Mouse (Mus musculus): Measurements from ENCODE around the gene Gm27029.
"Not testable (repeated sequence)": the region's sequence is repeated elsewhere in the genome, so short reads cannot be mapped to it uniquely, and the experiment has no call there.

Gene Gm27029

GRCm38 (mm10) chr11:101457631-101458030 is 33.0 kb upstream of the Gm27029 start:
- DNase-seq (ENCODE audit: extremely low read depth, insufficient read length, low spot score), result no peak

- no peak for DNase-seq (ENCODE audit: extremely low read depth, insufficient read length, low spot score)
Observed at GRCm38 (mm10) chr11:101455627-101456026, 31.0 kb upstream of the Gm27029 start.

- DNase-seq (ENCODE audit: extremely low read depth, insufficient read length, low spot score), result no peak
Observed at GRCm38 (mm10) chr11:101454702-101455101, 30.1 kb upstream of the Gm27029 start.

GRCm38 (mm10) chr11:101452093-101452774 is 27.6 kb upstream of the Gm27029 start:
- no peak for DNase-seq (ENCODE audit: extremely low read depth, insufficient read length, low spot score)

GRCm38 (mm10) chr11:101451536-101451935 is 26.9 kb upstream of the Gm27029 start:
- DNase-seq (ENCODE audit: extremely low read depth, insufficient read length, low spot score), result no peak

- no peak for DNase-seq (ENCODE audit: extremely low read depth, insufficient read length, low spot score)
Observed at GRCm38 (mm10) chr11:101450394-101450793, 25.8 kb upstream of the Gm27029 start.

GRCm38 (mm10) chr11:101449596-101449995 is 25.0 kb upstream of the Gm27029 start:
- not testable (repeated sequence) for DNase-seq (ENCODE audit: extremely low read depth, insufficient read length, low spot score)

GRCm38 (mm10) chr11:101448899-101449298 is 24.3 kb upstream of the Gm27029 start:
- DNase-seq (ENCODE audit: extremely low read depth, insufficient read length, low spot score), result peak; percentile 47

GRCm38 (mm10) chr11:101448274-101448746 is 23.7 kb upstream of the Gm27029 start, which contains the start of gene Ifi35:
Ifi35 (plus strand) TSS chr11:101448407.
- DNase-seq (ENCODE audit: extremely low read depth, insufficient read length, low spot score), result peak; percentile 77

GRCm38 (mm10) chr11:101447786-101448185 is 23.2 kb upstream of the Gm27029 start:
- no peak for DNase-seq (ENCODE audit: extremely low read depth, insufficient read length, low spot score)

- not testable (repeated sequence) for DNase-seq (ENCODE audit: extremely low read depth, insufficient read length, low spot score)
Observed at GRCm38 (mm10) chr11:101446860-101447259, 22.3 kb upstream of the Gm27029 start.

- no peak for DNase-seq (ENCODE audit: extremely low read depth, insufficient read length, low spot score)
Observed at GRCm38 (mm10) chr11:101446319-101446718, 21.7 kb upstream of the Gm27029 start.

- DNase-seq (ENCODE audit: extremely low read depth, insufficient read length, low spot score), result no peak
Observed at GRCm38 (mm10) chr11:101442760-101443159, 18.2 kb upstream of the Gm27029 start.

- peak; percentile 97 for DNase-seq (ENCODE audit: extremely low read depth, insufficient read length, low spot score)
Observed at GRCm38 (mm10) chr11:101442127-101442693, 17.6 kb upstream of the Gm27029 start, which contains the start of gene Rpl27. Rpl27 (plus strand) TSS chr11:101442298.

GRCm38 (mm10) chr11:101441450-101442126 is 17.0 kb upstream of the Gm27029 start:
- not testable (repeated sequence) for DNase-seq (ENCODE audit: extremely low read depth, insufficient read length, low spot score)

GRCm38 (mm10) chr11:101438006-101438405 is 13.4 kb upstream of the Gm27029 start:
- DNase-seq (ENCODE audit: extremely low read depth, insufficient read length, low spot score), result not testable (repeated sequence)

GRCm38 (mm10) chr11:101436916-101437315 is 12.3 kb upstream of the Gm27029 start:
- no peak for DNase-seq (ENCODE audit: extremely low read depth, insufficient read length, low spot score)

GRCm38 (mm10) chr11:101435831-101436230 is 11.2 kb upstream of the Gm27029 start:
- no peak for DNase-seq (ENCODE audit: extremely low read depth, insufficient read length, low spot score)

GRCm38 (mm10) chr11:101433396-101433795 is 8.8 kb upstream of the Gm27029 start:
- no peak for DNase-seq (ENCODE audit: extremely low read depth, insufficient read length, low spot score)

- DNase-seq (ENCODE audit: extremely low read depth, insufficient read length, low spot score), result no peak
Observed at GRCm38 (mm10) chr11:101431327-101431726, 6.7 kb upstream of the Gm27029 start.

- DNase-seq (ENCODE audit: extremely low read depth, insufficient read length, low spot score), result no peak
Observed at GRCm38 (mm10) chr11:101426165-101426564, 1.6 kb upstream of the Gm27029 start.
